Mouse (Mus musculus): ENCODE results near the gene Zg16.

Zg16 gene

DNA sequence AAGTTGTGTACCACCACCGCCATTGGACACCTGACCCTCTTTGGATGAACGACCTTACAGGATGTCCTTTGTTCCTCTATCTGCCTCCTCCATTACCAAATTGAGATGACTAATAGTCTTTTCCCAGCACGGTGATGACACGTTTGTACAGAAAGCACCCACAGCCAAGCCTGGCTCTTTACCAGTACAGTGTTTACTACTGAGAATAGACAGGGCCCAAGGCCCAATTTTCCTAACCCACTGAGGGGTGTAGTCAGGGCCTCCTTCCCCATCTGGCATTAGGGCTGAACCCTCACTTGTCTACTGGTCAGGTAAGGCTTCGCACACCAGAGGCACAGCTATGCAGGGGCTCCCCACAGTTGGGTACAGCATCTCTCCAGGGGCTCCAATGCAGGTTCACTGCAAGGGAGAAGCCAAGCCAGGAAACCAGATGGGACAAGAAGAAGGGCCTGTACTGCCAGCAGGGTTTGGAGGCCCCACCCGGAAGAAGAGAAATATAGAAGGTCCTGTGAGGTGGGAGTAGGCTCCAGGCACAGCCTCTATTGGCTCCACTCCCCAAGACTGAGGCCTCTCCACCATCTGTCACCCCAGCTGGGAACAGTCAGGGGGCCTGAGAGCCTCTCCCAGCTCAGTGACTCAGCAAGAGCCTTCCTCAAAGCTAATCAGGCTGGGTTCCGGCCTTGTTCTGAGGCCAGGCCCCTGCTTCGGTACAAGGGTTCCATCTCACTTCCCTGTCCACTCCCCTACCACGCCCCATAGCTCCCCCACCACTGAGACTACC lies 78.7 kb downstream of the Zg16 start:
- peak; percentile 66 for DNase-seq (ENCODE audit: low read depth, low spot score)

DNA sequence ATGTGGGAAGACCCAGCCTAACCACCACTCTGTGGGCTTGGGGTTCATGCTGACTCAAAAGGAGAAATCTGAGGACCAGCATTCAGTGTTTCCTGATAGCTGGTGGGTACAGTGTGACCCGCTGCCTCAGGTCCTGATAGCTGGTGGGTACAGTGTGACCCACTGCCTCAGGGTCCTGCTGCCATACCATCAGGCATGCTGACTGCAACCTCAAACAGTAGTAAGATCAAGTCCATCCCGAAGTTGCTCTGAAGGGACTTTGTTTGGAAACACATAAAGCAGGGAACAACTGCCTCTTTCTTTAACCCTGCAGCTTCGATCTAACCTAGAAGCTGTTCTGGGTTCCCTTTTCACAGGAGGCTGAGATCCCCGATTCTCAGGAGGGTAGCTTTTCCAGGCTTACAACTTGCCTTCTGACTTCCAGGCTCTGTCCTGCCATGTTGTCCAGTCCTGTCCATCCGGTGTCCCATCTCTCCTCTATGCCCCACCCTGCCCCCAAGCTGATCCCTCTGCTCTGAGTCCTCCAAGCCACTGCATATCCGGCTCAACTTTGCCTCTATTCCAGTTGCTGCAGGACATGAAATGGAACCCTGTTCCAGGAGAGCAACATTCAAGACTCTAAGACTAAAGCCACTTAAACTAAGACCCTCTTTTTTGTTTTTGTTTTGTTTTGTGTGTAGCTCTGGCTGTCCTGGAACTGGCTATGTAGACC lies 79.7 kb downstream of the Zg16 start:
- no peak for DNase-seq (ENCODE audit: low read depth, low spot score)

DNA sequence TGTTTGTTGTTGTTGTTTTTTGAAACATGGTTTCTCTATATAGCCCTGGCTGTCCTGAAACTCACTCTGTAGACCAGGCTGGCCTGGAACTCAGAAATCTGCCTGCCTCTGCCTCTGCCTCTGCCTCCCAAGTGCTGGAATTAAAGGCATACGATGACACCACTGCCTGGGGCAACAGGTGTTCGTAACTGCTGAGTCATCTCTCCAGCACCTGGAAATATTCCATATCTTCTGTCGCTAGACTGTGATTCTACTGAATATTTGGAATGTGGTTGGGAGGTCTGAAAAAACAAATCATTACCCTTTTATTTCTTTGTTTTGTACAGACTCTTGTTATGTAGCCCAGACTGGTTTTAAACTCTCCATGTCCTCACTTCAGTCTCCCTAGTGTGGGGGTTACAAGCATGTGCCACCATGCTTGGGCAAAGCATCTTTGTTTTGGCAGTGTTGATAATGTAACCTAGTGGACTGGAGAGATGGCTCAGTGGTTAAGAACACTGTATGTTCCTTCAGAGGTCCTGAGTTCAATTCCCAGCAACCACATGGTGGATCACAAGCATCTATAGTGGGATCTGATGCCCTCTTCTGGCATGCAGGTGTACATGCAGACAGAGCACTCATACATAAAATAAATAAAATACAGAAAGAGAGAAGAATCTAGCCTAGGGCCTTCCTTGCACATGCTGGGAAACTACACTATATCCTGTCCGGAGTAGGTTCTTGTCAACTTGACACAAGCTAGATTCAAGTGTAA lies 82.8 kb downstream of the Zg16 start:
- no peak for DNase-seq (ENCODE audit: low read depth, low spot score)

DNA sequence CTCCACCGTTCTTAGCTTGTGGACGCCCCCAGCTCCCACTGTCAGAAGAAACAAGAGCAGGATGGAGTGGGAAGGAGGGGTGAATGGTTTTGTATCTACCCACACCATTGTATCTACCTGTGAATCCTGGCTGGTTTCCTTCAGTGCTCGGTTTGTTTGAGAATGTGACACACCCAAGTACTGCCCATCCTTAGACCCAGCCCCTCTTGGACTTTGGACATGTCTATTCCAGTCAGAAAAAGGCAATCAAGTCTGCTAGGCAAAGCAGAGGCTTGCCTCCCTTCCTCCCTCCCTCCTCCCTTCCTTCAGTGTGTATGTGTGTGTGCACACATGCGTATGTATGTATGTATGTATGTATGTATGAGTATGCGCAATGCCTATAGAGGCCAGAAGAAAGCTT lies 83.5 kb downstream of the Zg16 start:
- DNase-seq (ENCODE audit: low read depth, low spot score) = no peak
